Comparison of ENCODE assay signal across 10 mouse cellular contexts in the genomic region with DNA sequence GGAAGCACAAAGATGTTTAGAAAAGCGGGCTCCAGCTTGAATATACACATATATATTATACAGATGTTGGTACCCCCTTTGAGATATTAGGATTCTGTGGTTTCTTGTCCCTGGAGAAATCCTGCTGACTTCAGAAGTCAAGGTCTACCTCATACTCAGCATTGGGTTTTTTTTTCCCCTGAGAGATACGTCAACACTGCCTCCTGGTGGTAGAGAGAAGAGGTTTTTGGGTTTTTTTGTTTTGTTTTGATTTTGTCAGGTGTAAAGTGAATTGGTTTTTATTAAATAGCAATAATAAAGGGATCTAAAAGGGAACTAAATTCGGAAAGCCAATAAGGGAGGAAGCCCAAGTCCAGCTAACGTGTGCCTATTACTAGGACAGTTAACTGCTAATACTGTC.
DNase-seq lines count a peak whose midpoint lies in the region; ATAC-seq and TF ChIP-seq lines count a peak whose summit lies in the region.
"Had no signal": no experiment of that assay in that cellular context is flagged by ENCODE, and none has a peak within 500 bp of the region (broad histone marks: within the 10 kb centered on the region; RNA-seq: fewer than 3 reads in every experiment).

No protein-coding gene starts in this region.

- no peak for ATAC-seq in heart, postnatal 0 days (ENCODE audit: insufficient read depth, low read depth)
- no peak for ATAC-seq in heart, embryonic 12.5 days (ENCODE audit: insufficient number of reproducible peaks, low FRiP score)
- ATAC-seq in liver, postnatal 0 days: no peak

- H3K4me1 ChIP-seq in heart, postnatal 0 days (ENCODE audit: control insufficient read depth, insufficient read depth): no peaks in the 10 kb centered on the region
- no peaks in the 10 kb centered on the region for H3K4me1 ChIP-seq in heart, embryonic 12.5 days (replicated peaks)
- no peaks in the 10 kb centered on the region for H3K4me1 ChIP-seq in liver, postnatal 0 days (ENCODE audit: insufficient read depth)

- TF ChIP-seq CTCF in heart, postnatal 0 days (IDR thresholded peaks at IDR 0.05; ENCODE audit: low read depth): peak; percentile 74
- peak; percentile 64 for TF ChIP-seq CTCF in liver, postnatal 0 days (IDR thresholded peaks at IDR 0.05; ENCODE audit: low read depth)

- H3K9ac ChIP-seq in heart, postnatal 0 days (replicated peaks; ENCODE audit: low read depth, low read length): no peak overlapping the region
- H3K9ac ChIP-seq in heart, embryonic 12.5 days: no peak overlapping the region
- H3K9ac ChIP-seq in liver, postnatal 0 days (replicated peaks): no peak overlapping the region
- H3K9ac ChIP-seq: neural tube, embryonic 15.5 days had no signal

- DNase-seq in heart, postnatal 0 days (ENCODE audit: low spot score): no peak
- DNase-seq in liver, postnatal 0 days: no peak
- DNase-seq in liver (no peak), R1 (ENCODE audit: low read depth, low spot score) (peak; percentile 55)
- DNase-seq in mesoderm, embryonic 11.5 days (ENCODE audit: low read depth, low spot score): peak; percentile 23
- no peak for DNase-seq in gastrocnemius, adult 18-20 months (ENCODE audit: low spot score)
- no peak for DNase-seq in right cerebral cortex, postnatal 14 days
- DNase-seq: cerebellum, adult 11 months had no signal

- TF ChIP-seq EP300 in heart, postnatal 0 days (IDR thresholded peaks at IDR 0.05; ENCODE audit: low read depth): no peak
- no peak for TF ChIP-seq EP300 in liver, postnatal 0 days (IDR thresholded peaks at IDR 0.05; ENCODE audit: low read depth)

- H3K27me3 ChIP-seq in heart, postnatal 0 days (ENCODE audit: control insufficient read depth, insufficient read depth, low read length): no peaks in the 10 kb centered on the region
- no peaks in the 10 kb centered on the region for H3K27me3 ChIP-seq in heart, embryonic 12.5 days (replicated peaks)
- no peaks in the 10 kb centered on the region for H3K27me3 ChIP-seq in liver, postnatal 0 days (ENCODE audit: insufficient read depth, low read length)
- H3K27me3 ChIP-seq: neural tube, embryonic 15.5 days had no signal

- no peak overlapping the region for H3K4me3 ChIP-seq in heart, postnatal 0 days (ENCODE audit: low read depth, low read length)
- H3K4me3 ChIP-seq in heart, embryonic 12.5 days: no peak overlapping the region
- no peak overlapping the region for H3K4me3 ChIP-seq in liver, postnatal 0 days (ENCODE audit: low read depth, low read length)
- H3K4me3 ChIP-seq: neural tube, embryonic 15.5 days had no signal

- H3K9me3 ChIP-seq in heart, postnatal 0 days (replicated peaks; ENCODE audit: control insufficient read depth, low read length): no peaks in the 10 kb centered on the region
- H3K9me3 ChIP-seq in heart, embryonic 12.5 days (replicated peaks): no peaks in the 10 kb centered on the region
- H3K9me3 ChIP-seq in liver, postnatal 0 days (ENCODE audit: low read length): no peaks in the 10 kb centered on the region
- H3K9me3 ChIP-seq: neural tube, embryonic 15.5 days had no signal

- H3K4me2 ChIP-seq in heart, postnatal 0 days (ENCODE audit: low read depth, low read length): no peak overlapping the region
- H3K4me2 ChIP-seq in heart, embryonic 12.5 days: no peak overlapping the region
- no peak overlapping the region for H3K4me2 ChIP-seq in liver, postnatal 0 days (ENCODE audit: low read depth, low read length)
- H3K4me2 ChIP-seq: neural tube, embryonic 15.5 days had no signal

- 27% methylated on average over 4 of the region's 4 CpGs for WGBS in heart, postnatal 0 days
- 29% methylated on average over 4 of the region's 4 CpGs for WGBS in heart, embryonic 12.5 days
- WGBS in liver, postnatal 0 days (ENCODE audit: insufficient replicate concordance): 20% methylated on average over 4 of the region's 4 CpGs

- no peak overlapping the region for H3K27ac ChIP-seq in heart, postnatal 0 days (ENCODE audit: low read depth)
- H3K27ac ChIP-seq in heart, embryonic 12.5 days (ENCODE audit: poor library complexity, severe bottlenecking): no peak overlapping the region
- no peak overlapping the region for H3K27ac ChIP-seq in liver, postnatal 0 days (ENCODE audit: low read depth)
- H3K27ac ChIP-seq: neural tube, embryonic 15.5 days had no signal

- no peaks in the 10 kb centered on the region for H3K36me3 ChIP-seq in heart, postnatal 0 days (replicated peaks; ENCODE audit: control insufficient read depth, insufficient read depth, low read length)
- H3K36me3 ChIP-seq in heart, embryonic 12.5 days: no peaks in the 10 kb centered on the region
- H3K36me3 ChIP-seq in liver, postnatal 0 days (replicated peaks; ENCODE audit: insufficient read depth, low read length): no peaks in the 10 kb centered on the region
- H3K36me3 ChIP-seq: neural tube, embryonic 15.5 days had no signal

Comparison
In these comparisons a context has a peak if more than half of its experiments do, and no peak if none do; other contexts are left out.
1. DNase-seq: peak in R1 (single experiment) and mesoderm, embryonic 11.5 days (single experiment); none in heart, postnatal 0 days (single experiment), liver, postnatal 0 days (single experiment), liver (single experiment), gastrocnemius, adult 18-20 months (single experiment) and right cerebral cortex, postnatal 14 days (single experiment).